Mouse (Mus musculus) thymus, adult 2 months (tissue): ENCODE measurements around the gene Sectm1a. TPM values are rescaled to one million over a fixed set of nuclear protein-coding genes. Genes with fewer than 3 reads are reported as not detected.

Source experiments
- DNase-seq: peaks from one replicate; pipeline ENCODE4 v3.0.0; 2021
- H3K27ac ChIP-seq: fragments of 200-500 bp; 2 replicates; pipeline ENCODE4 v1.5.1; 2012; ENCODE audit warnings: low read length, control low read depth; ENCODE audit not compliant: control insufficient read depth, insufficient read depth
- H3K27me3 ChIP-seq: fragments of 200-500 bp; 2 replicates; pipeline ENCODE4 v1.6.1; 2012; ENCODE audit warnings: mild to moderate bottlenecking, low read length, moderate library complexity, mixed read lengths; ENCODE audit not compliant: control insufficient read depth, insufficient read depth
- H3K36me3 ChIP-seq: fragments of 200-500 bp; 2 replicates; pipeline ENCODE4 v1.6.1; 2012; ENCODE audit warnings: mild to moderate bottlenecking, low read length, moderate library complexity; ENCODE audit not compliant: control insufficient read depth, insufficient read depth
- H3K4me1 ChIP-seq: fragments of 200-500 bp; replicated peaks from 2 replicates; pipeline ENCODE4 v1.6.1; 2012; ENCODE audit warnings: low read length; ENCODE audit not compliant: control insufficient read depth, insufficient read depth
- H3K4me3 ChIP-seq: fragments of 200-500 bp; 2 replicates; pipeline ENCODE4 v1.5.1; 2012; ENCODE audit warnings: mild to moderate bottlenecking, low read length, control low read depth, moderate library complexity; ENCODE audit not compliant: control insufficient read depth, insufficient read depth
- CTCF ChIP-seq: fragments of 200-500 bp; IDR thresholded peaks from 2 replicates; pipeline ENCODE4 v1.5.1; 2012; ENCODE audit warnings: mild to moderate bottlenecking, control low read depth, low read length, moderate library complexity, borderline replicate concordance; ENCODE audit not compliant: control insufficient read depth, poor library complexity, insufficient read depth; ENCODE audit errors: extremely low read depth
- POLR2A ChIP-seq: fragments of 200-500 bp; IDR thresholded peaks from 2 replicates; pipeline ENCODE4 v1.6.1; 2012; ENCODE audit warnings: mild to moderate bottlenecking, low read length, control low read depth, moderate library complexity; ENCODE audit not compliant: control insufficient read depth, poor library complexity, insufficient read depth; ENCODE audit errors: extremely low read depth
- WGBS: fragments of 180-500 bp; shearing (Covaris S2); methylation state at CpG from one replicate; pipeline ENCODE4 v1.1.7; 2018; 5-methylcytosine and 5-hydroxymethylcytosine counted together
- polyA plus RNA-seq: library from polyadenylated mRNA; depleted of rRNA; stranded (reverse); fragments of >200 nt; gene quantifications from 2 replicates; pipeline ENCODE4 v1.2.3, GENCODE M21; 2012; rRNA removed

Sectm1a gene
- polyA plus RNA-seq, 1 experiment, result 2.7 TPM

DNA sequence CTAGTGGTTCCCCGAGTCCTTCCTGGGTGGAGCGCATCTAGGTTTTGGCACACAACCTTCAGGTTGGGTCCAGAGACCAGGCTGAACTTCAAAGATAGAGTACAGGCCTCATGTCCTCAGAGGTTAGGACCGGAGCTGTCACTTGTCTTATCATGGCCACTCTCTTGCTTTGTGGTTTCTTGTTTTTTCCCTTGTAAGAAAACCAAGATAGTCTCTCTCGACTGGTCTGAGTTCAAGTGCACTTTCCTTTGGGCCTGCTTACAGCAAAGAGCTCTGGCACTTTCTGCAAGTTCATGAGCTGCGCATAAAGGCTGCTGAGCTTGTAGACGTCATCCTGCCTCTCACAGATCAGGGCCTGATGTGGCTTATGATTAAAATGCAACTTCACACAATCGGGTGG lies 53.8 kb downstream of the Sectm1a start:
- TF ChIP-seq CTCF, result no peak
- no peak for TF ChIP-seq POLR2A
- Histone ChIP-seq H3K27me3 (no peaks in the 10 kb centered on the region), H3K4me1 (no peaks in the 10 kb centered on the region), H3K27ac (no peak overlapping the region), H3K4me3 (no peak overlapping the region), H3K36me3 (no peaks in the 10 kb centered on the region)
- no peak for DNase-seq
- 36% methylated on average over 7 of the region's 7 CpGs for WGBS

- Histone ChIP-seq H3K4me1 (0 out of 2 replicates have a peak, but pooled peaks cover 2% of the 10 kb centered on the region), H3K36me3 (no peaks in the 10 kb centered on the region), H3K27me3 (no peaks in the 10 kb centered on the region), H3K27ac (no peak overlapping the region), H3K4me3 (no peak overlapping the region)
- no peak for TF ChIP-seq CTCF
- TF ChIP-seq POLR2A, result no peak
- WGBS, result 67% methylated on average over 6 of the region's 6 CpGs
- DNase-seq, result no peak
These were observed 56.9 kb downstream of the Sectm1a start for GRCm38 (mm10) chr11:121024163-121024562.

DNA sequence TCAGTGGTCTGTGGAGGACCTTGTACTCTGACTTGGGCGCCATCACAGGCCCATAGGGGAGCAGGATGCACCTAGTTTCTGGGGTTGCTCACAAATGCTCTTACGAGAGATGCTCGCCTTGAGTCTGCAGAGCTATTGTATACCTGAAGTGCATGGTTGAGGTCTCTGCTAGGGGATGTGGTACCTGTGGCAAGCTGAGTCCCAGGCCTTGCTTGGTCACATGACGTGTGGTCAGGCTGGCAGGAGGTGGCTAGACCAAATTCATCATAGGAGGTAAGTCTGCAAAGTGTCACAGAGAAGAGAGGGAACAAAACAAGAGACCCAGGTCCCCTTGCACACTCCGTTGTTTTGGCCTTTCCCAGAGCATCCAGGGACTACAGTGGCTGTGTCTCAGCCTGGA lies 61.5 kb downstream of the Sectm1a start:
- 57% methylated on average over 5 of the region's 5 CpGs for WGBS
- 0 out of 2 replicates have a peak, but pooled peaks cover 2% of the 10 kb centered on the region for H3K4me1 ChIP-seq
- DNase-seq, result no peak
- no peak overlapping the region for H3K4me3 ChIP-seq
- no peaks in the 10 kb centered on the region for H3K27me3 ChIP-seq
- H3K27ac ChIP-seq, result no peak overlapping the region
- TF ChIP-seq POLR2A (no peak), CTCF (no peak)
- no peaks in the 10 kb centered on the region for H3K36me3 ChIP-seq

- TF ChIP-seq POLR2A (no peak), CTCF (peak; percentile 83; the same call in 1 of the 2 replicates)
- Histone ChIP-seq H3K36me3 (no peaks in the 10 kb centered on the region), H3K27me3 (no peaks in the 10 kb centered on the region), H3K4me1 (0 out of 2 replicates have a peak, but pooled peaks cover 2% of the 10 kb centered on the region), H3K27ac (no peak overlapping the region), H3K4me3 (no peak overlapping the region)
- DNase-seq, result peak; percentile 55
- WGBS, result 55% methylated on average over 3 of the region's 3 CpGs
These were observed 63.3 kb downstream of the Sectm1a start for GRCm38 (mm10) chr11:121017703-121018102.

Other genes with a start within 250 kb of the Sectm1a start
- 1.6 and 1.7 TPM in 2 replicates for gene Ccdc57, start 148.3 kb downstream of the Sectm1a start, polyA plus RNA-seq
- 8.0 and 8.5 TPM in 2 replicates for gene Slc16a3, start 132.7 kb downstream of the Sectm1a start, polyA plus RNA-seq
- gene Csnk1d, start 89.9 kb downstream of the Sectm1a start, polyA plus RNA-seq, result 98.2 and 106 TPM in 2 replicates
- gene Cd7, start 41.8 kb downstream of the Sectm1a start, polyA plus RNA-seq, result 39.2 and 55.2 TPM in 2 replicates
- gene Sectm1b, start 17.7 kb downstream of the Sectm1a start, polyA plus RNA-seq, result 0.97 and 1.2 TPM in 2 replicates
- 0.04 and 0.08 TPM in 2 replicates for gene Tex19.2, start 37.5 kb upstream of the Sectm1a start, polyA plus RNA-seq
- gene Tex19.1, start 64.9 kb upstream of the Sectm1a start, polyA plus RNA-seq, result 0.08 TPM in 1 of 2 replicates, not detected in the other
- 0.75 and 1.5 TPM in 2 replicates for gene Uts2r, start 79.1 kb upstream of the Sectm1a start, polyA plus RNA-seq
- gene Hexdc, start 123.2 kb upstream of the Sectm1a start, polyA plus RNA-seq, result 11.2 and 15.0 TPM in 2 replicates
- 6.2 and 7.4 TPM in 2 replicates for gene Ogfod3, start 123.5 kb upstream of the Sectm1a start, polyA plus RNA-seq
- 87.4 and 106 TPM in 2 replicates for gene Cybc1, start 148.1 kb upstream of the Sectm1a start, polyA plus RNA-seq
- gene Narf, start 156.0 kb upstream of the Sectm1a start, polyA plus RNA-seq, result 100 and 101 TPM in 2 replicates
- 57.5 and 60.6 TPM in 2 replicates for gene Foxk2, start 178.8 kb upstream of the Sectm1a start, polyA plus RNA-seq